Mouse (Mus musculus): ENCODE measurements around the gene Spdl1.
"Not testable (repeated sequence)": the region's sequence is repeated elsewhere in the genome, so short reads cannot be mapped to it uniquely, and the experiment has no call there.

Gene Spdl1

GRCm38 (mm10) chr11:34805026-34805425 lies 28.4 kb downstream of the Spdl1 start:
- not testable (repeated sequence) for DNase-seq (ENCODE audit: low spot score in 2 of 2)

DNA sequence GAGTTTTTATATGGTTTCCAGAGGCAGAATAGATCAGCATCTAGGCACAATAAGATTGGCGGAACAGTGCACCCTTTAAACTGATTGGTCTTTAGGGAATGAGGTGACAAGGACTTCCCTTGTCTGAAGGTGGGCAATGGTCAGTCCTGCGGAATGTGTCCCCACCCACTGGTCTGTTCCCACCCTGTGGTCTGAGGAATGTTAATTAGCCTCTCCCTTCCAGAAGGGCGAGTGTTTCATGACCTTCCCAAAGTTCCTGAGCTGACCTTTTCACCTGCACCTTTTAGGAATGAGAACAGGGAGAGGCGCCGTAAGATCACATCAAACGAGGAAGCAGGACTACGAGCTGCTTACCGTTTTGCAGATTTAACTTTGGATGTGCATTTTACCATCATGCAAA lies 35.4 kb downstream of the Spdl1 start:
- DNase-seq (ENCODE audit: low spot score in 2 of 2) = not testable (repeated sequence)

DNA sequence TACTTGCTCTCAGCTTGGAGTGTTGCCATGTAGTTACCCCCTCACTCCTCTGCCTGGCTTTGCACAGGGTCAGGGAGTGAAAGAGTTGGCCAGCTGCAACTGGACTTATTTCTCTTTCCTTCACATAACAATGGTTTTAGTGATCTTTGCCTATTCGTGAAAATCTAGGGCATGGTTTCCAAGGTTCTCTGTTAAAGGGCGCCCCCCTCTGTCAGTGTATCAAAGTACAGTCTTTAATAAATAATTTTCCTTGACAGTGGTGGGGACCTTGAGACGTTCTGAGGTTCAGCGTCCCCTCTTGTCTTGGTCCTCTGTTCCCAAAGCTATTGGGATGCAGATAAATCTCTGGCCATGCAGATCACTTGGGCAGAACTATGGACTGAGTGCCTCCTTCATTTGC lies 37.3 kb downstream of the Spdl1 start:
- peak; percentile 7 to 30 for DNase-seq (ENCODE audit: low spot score in 2 of 2)

- DNase-seq (ENCODE audit: low spot score in 2 of 2) = no peak
These were observed 41.6 kb downstream of the Spdl1 start for GRCm38 (mm10) chr11:34791872-34792271.

- DNase-seq (ENCODE audit: low spot score in 2 of 2) = no peak
These were observed 48.6 kb downstream of the Spdl1 start for GRCm38 (mm10) chr11:34784864-34785263.

GRCm38 (mm10) chr11:34783587-34784043 lies 49.8 kb downstream of the Spdl1 start, which contains the start of gene Dock2:
Dock2 (minus strand) TSS chr11:34783892.
- DNase-seq (ENCODE audit: low spot score in 2 of 2) = no peak

DNA sequence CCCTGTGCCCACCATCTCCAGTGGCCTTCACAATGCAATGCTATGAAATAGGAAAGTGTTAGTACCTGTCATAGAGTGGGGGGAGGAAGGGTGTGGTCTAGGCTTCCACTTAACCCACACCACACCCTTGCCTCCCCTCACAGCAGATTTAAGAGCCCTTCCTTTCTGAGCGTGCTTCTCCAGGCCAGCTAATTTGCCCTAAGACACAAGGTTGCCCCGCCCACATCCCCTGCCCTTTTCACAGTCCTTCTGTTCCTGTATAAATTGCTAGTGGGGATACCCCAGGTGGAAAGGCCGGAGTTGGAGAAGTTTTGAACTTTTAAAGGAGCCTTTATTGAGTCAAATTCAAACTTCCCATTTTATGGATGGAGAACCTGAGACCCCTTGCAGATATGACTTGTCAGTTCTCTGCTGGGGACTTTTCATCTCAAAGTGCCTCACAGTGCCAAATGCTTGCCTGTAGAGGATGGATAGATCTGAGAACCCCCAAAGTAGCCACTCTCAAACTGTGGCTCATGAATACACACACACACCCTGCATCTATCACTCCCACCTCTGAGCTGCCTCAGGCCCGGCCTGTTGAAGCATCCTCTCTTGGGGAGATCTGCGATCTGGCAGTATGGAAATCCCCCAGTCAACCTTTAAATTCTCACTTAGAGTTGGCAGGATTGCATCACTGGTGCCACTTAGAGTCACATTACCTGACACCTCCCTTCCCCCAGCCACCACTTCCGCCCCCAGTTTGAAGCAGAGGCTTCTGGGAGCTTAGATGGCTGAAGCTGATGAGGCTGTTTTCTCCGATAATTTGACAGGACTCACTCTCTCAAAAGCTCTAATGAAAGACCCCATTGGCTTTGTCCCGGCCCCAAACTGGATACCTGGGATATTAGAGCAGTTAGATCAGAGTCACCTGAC lies 50.7 kb downstream of the Spdl1 start:
- peak in 1 of 2 experiments; percentile 14 for DNase-seq (ENCODE audit: low spot score in 2 of 2)

DNA sequence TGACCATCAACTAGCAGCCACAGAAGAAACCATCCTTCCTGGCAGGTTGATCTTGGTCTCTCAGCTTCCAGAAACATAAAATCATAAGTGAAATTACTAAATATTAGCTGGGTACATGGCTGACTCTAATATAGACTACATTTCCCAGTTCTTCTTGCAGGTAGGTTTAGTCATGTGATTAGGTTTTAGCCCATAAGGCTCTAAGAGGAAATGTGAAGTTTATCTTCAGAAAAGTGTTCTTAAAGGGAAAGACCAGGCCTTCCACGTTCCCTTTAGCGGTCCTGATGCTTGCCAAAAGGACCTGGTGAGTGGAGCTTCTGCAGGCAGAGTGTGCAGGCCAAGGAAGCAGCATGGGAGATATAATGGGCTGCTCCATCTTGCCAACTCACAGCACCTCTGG lies 52.7 kb downstream of the Spdl1 start:
- DNase-seq (ENCODE audit: low spot score in 2 of 2) = no peak

GRCm38 (mm10) chr11:34779966-34780365 lies 53.5 kb downstream of the Spdl1 start:
- no peak for DNase-seq (ENCODE audit: low spot score in 2 of 2)

GRCm38 (mm10) chr11:34778351-34778750 lies 55.1 kb downstream of the Spdl1 start:
- DNase-seq (ENCODE audit: low spot score in 2 of 2) = no peak

DNA sequence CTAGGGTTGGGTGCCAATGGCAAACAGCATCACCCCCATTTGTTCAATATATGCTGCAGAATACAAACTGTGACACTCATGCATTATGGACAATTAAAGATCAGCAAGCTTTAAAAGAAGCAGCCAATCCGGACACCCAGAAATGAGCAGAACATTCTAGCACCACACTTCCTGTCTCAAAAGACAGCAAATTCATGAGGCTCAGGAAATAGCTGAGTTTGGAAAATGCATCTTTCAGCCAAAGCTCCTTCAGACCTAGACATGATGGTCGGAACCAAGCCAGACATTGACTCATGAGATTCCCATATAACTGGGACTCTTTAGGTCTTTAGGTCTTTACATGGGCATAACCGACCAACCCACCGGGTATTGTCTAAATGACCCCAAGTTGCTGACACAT lies 55.9 kb downstream of the Spdl1 start:
- no peak for DNase-seq (ENCODE audit: low spot score in 2 of 2)

DNA sequence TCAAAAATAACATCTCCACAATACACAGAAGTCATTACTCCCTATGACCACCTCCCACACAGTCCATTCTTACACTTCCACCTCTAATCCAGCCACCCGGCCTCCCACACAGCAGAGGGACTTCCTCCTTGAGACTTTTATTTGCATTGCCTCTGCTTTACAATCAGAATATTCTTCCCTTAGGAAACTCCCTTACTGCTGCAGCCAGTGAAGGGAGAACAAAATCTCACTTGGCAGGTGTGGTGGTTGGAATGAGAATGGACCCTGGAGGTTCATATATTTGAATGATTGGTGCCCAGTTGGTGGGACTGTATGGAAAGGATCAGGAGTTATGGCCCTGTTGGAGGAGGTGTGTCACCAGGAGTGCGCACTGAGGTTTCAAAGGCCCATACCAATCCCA lies 57.4 kb downstream of the Spdl1 start:
- no peak for DNase-seq (ENCODE audit: low spot score in 2 of 2)

DNA sequence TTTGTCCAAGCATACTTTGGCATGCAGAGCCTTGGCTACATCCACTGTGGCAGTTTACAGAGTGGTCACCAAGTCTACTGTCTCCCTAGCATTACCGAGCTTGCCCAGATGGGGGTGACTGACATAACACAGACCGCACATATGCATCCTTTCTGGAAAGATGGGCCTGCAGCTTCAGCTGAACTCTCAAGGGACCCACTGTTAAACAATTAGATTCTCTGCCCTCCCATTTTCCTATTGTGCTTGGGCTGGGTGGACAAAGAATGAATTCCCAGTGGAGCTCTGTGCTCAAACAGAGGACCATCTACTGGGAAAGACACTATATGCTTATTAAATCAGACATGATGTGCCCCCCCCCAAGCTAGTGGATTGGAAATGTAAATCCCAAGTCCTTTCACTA lies 58.8 kb downstream of the Spdl1 start:
- DNase-seq (ENCODE audit: low spot score in 2 of 2) = no peak

DNA sequence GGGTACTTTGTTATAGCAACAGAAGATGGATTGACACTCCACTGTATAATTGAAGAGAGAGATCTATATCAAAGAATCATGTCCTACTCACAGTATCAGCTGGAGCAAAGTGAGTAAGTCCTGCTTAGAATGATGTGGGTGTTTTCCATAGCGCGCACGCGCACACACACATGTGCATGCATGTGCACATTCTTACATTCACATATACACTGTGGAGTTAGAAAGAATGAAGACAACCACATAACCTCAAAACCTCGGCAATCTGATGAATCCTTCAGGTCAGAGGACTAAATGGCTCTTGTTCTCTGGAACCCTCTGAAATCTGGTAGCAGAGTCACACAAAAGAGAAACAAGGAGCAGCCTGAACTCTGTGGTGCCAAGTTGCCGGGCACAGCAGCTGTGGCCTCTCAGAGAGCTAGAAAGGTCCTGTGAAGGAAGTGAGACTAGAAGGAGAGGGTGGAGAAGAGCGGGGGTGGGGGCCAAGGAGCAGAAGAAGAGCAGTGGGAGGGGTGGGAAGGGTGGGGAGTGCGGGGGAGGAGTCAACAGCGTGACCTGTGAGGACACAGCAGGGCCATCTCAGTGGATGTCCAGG lies 60.0 kb downstream of the Spdl1 start:
- DNase-seq (ENCODE audit: low spot score in 2 of 2) = no peak

DNA sequence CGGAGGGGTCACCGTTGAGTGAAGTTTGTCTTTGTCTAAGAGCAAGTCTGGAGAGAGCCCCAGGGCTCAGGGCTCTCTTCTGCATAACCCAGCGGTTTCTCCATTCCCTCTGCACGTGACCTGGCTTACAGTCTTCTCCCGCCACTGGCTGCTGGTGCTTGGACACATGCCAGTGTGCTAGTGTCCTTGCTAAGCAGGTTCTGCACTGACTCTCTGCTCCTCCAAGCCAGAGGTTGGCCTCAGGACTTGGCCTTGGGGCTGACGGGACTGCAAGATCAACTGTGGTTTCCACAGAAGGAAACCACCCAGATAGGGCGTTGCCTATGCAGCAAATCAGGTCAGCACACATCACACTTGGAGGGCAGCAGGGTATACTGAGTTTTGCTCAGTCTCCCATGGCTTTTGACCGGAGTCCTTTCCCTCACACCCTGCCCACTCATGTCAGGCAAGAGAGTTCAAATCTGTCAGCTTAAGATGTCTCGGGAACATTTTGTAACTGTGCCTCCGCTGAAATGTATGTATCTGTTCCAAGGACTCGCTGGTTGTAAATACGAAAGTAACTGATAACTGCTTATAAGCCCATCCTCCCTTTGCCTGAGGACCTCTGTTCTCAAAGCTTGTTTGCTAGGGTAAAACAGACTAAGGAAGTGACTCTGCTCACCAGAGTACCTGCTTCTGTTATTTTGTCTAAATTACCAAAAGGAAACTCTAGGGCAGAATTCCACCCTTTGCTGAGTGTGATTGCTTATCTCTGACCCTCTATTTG lies 62.0 kb downstream of the Spdl1 start:
- no peak for DNase-seq (ENCODE audit: low spot score in 2 of 2)

- DNase-seq (ENCODE audit: low spot score in 2 of 2) = no peak
These were observed 62.8 kb downstream of the Spdl1 start for GRCm38 (mm10) chr11:34770666-34771065.

DNA sequence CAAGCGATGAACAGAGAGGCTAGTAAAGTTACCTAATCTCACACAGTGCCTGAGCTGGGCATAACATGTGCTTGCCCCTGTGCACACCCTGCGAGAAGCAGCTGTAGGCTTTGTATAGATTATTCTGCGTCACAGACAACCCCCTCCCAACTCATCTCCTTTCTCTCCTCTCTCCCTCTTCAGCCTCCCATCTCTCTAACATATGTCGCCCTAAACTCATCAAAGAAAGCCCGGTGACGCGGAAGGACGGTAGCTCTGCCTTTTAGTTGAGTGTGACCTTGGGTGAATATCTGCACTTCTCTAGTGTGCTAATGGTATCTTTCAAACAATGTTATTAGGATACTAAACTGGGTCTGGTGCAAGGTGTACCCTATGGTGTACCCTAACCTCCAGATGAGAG lies 63.5 kb downstream of the Spdl1 start:
- DNase-seq (ENCODE audit: low spot score in 2 of 2) = no peak

GRCm38 (mm10) chr11:34769396-34769795 lies 64.0 kb downstream of the Spdl1 start:
- no peak for DNase-seq (ENCODE audit: low spot score in 2 of 2)

- DNase-seq (ENCODE audit: low spot score in 2 of 2) = no peak
These were observed 69.6 kb downstream of the Spdl1 start for GRCm38 (mm10) chr11:34763739-34764361.

GRCm38 (mm10) chr11:34762570-34763127 lies 70.8 kb downstream of the Spdl1 start:
- no peak for DNase-seq (ENCODE audit: low spot score in 2 of 2)

- no peak for DNase-seq (ENCODE audit: low spot score in 2 of 2)
These were observed 71.3 kb downstream of the Spdl1 start for GRCm38 (mm10) chr11:34762125-34762524.

GRCm38 (mm10) chr11:34759582-34759981 lies 73.9 kb downstream of the Spdl1 start:
- DNase-seq (ENCODE audit: low spot score in 2 of 2) = no peak

Measured in right cerebral cortex, adult 2 months (tissue).